Mouse (Mus musculus) stomach, postnatal 0 days (tissue): ENCODE data around the gene Syde2.
"Not testable (repeated sequence)": the region's sequence is repeated elsewhere in the genome, so short reads cannot be mapped to it uniquely, and the experiment has no call there.

Source experiments
- CTCF ChIP-seq: IDR thresholded peaks from 2 replicates; pipeline ENCODE4 v1.5.1; 2016; ENCODE audit warnings: antibody characterized with exemption, low read depth, mild to moderate bottlenecking, moderate library complexity
- EP300 ChIP-seq: optimal IDR thresholded peaks from 2 replicates; pipeline ENCODE3; 2016; ENCODE audit warnings: antibody characterized with exemption

DNA sequence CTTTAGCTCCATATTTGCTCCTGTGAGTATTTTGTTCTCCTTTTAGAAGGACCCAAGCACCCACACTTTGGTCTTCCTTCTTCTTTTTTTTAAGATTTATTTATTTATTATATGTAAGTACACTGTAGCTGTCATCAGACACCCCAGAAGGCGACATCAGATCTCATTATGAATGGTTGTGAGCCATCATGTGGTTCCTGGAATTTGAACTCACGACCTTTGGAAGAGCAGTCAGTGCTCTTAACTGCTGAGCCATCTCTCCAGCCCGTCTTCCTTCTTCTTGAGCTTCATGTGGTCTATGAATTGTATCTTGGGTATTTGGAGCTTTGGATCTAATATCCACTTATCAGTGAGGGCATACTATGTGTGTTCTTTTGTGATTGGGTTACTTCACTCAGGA, 22.1 kb upstream of the Syde2 start:
- not testable (repeated sequence) for TF ChIP-seq CTCF, EP300
